Mouse (Mus musculus) MEL (cell line): ENCODE results near the gene Etfdh. TPM values are rescaled to one million over a fixed set of nuclear protein-coding genes. Genes with fewer than 3 reads are reported as not detected.

ENCODE experiments used
- DNase-seq: peaks from one replicate; pipeline ENCODE4 v3.0.0; 2011; ENCODE audit warnings: low read depth, low spot score
- H3K27ac ChIP-seq: 2 replicates; pipeline ENCODE4 v1.5.1; 2012; ENCODE audit warnings: low read depth, mild to moderate bottlenecking, control low read depth, low read length, moderate library complexity; ENCODE audit not compliant: control insufficient read depth
- H3K27me3 ChIP-seq, 2 experiments: fragments of 150-350 bp in 1 of 2; sonication (generic) in 1 of 2; 2 replicates each; pipeline ENCODE4 v1.6.1; 2012; ENCODE audit warnings: low read length in 2 of 2, mild to moderate bottlenecking in 2 of 2, improper control_type of control experiment in 1 of 2, moderate library complexity in 1 of 2; ENCODE audit not compliant: insufficient read depth in 2 of 2, control insufficient read depth in 1 of 2
- H3K36me3 ChIP-seq, 2 experiments: 2 replicates each; pipeline ENCODE4 v1.6.1; 2012 to 2014; ENCODE audit warnings: low read length in 2 of 2, improper control_type of control experiment in 1 of 2, inconsistent platforms in 1 of 2, mild to moderate bottlenecking in 1 of 2; ENCODE audit not compliant: insufficient read depth in 2 of 2, control insufficient read depth in 1 of 2
- H3K4me1 ChIP-seq, 2 experiments: fragments of 150-350 bp in 1 of 2; sonication (generic) in 1 of 2; 2 replicates each; pipeline ENCODE4 v1.6.1; 2012; ENCODE audit warnings: low read length in 2 of 2, improper control_type of control experiment in 1 of 2, mild to moderate bottlenecking in 1 of 2; ENCODE audit not compliant: insufficient read depth in 2 of 2, control insufficient read depth in 1 of 2
- H3K4me3 ChIP-seq, 2 experiments: fragments of 150-350 bp in 1 of 2; sonication (generic) in 1 of 2; 2 replicates each; pipeline ENCODE4 v1.5.1; 2012; ENCODE audit warnings: low read depth in 2 of 2, low read length in 2 of 2, mild to moderate bottlenecking in 2 of 2, moderate library complexity in 2 of 2, control low read depth in 1 of 2, improper control_type of control experiment in 1 of 2; ENCODE audit not compliant: control insufficient read depth in 1 of 2, insufficient read depth in 1 of 2
- H3K79me2 ChIP-seq: 2 replicates; pipeline ENCODE4 v1.6.1; 2012; ENCODE audit warnings: mild to moderate bottlenecking, low read length, moderate library complexity; ENCODE audit not compliant: control insufficient read depth, poor library complexity, insufficient read depth
- H3K9ac ChIP-seq: 2 replicates; pipeline ENCODE4 v1.6.1; 2012; ENCODE audit warnings: low read depth, mild to moderate bottlenecking, control low read depth, low read length, moderate library complexity; ENCODE audit not compliant: control insufficient read depth, poor library complexity, severe bottlenecking
- H3K9me3 ChIP-seq: fragments of 150-350 bp; sonication (generic); replicated peaks from 2 replicates; pipeline ENCODE4 v1.6.1; 2012; ENCODE audit warnings: mild to moderate bottlenecking, low read length, improper control_type of control experiment, moderate library complexity; ENCODE audit not compliant: insufficient read depth
- BHLHE40 ChIP-seq: IDR thresholded peaks from 2 replicates; pipeline ENCODE4 v1.6.1; 2012; ENCODE audit warnings: low read depth, mild to moderate bottlenecking, inconsistent platforms, low read length, improper control_type of control experiment, borderline replicate concordance
- CHD2 ChIP-seq: IDR thresholded peaks from 2 replicates; pipeline ENCODE4 v1.6.1; 2011; ENCODE audit warnings: low read length, improper control_type of control experiment
- CTCF ChIP-seq, 3 experiments: IDR thresholded peaks in 2 of 3; conservative IDR thresholded peaks in 1 of 3; 2 replicates each; pipeline ENCODE4 v1.5.1; 2011 to 2012; ENCODE audit warnings: low read length in 3 of 3, low read depth in 2 of 3, mild to moderate bottlenecking in 2 of 3, improper control_type of control experiment in 1 of 3, inconsistent platforms in 1 of 3, mixed read lengths in 1 of 3, moderate library complexity in 1 of 3; ENCODE audit not compliant: control insufficient read depth in 1 of 3, insufficient read depth in 1 of 3, poor library complexity in 1 of 3, severe bottlenecking in 1 of 3
- ELF1 ChIP-seq: IDR thresholded peaks from 2 replicates; pipeline ENCODE4 v1.6.1; 2014; ENCODE audit warnings: low read depth, mild to moderate bottlenecking, inconsistent platforms, low read length, improper control_type of control experiment, moderate library complexity
- ETS1 ChIP-seq: IDR thresholded peaks from 2 replicates; pipeline ENCODE4 v1.6.1; 2012; ENCODE audit warnings: low read depth, mild to moderate bottlenecking, inconsistent platforms, low read length, improper control_type of control experiment, moderate library complexity
- GABPA ChIP-seq: IDR thresholded peaks from 2 replicates; pipeline ENCODE4 v1.6.1; 2012; ENCODE audit warnings: low read depth, mild to moderate bottlenecking, inconsistent platforms, low read length, improper control_type of control experiment, moderate library complexity
- GATA1 ChIP-seq: IDR thresholded peaks from 2 replicates; pipeline ENCODE4 v1.6.1; 2011; ENCODE audit warnings: low read depth, low read length, improper control_type of control experiment
- HCFC1 ChIP-seq: IDR thresholded peaks from 2 replicates; pipeline ENCODE4 v1.6.1; 2012; ENCODE audit warnings: low read depth, mild to moderate bottlenecking, inconsistent platforms, low read length, improper control_type of control experiment, moderate library complexity
- MAZ ChIP-seq: IDR thresholded peaks from 2 replicates; pipeline ENCODE4 v1.6.1; 2012; ENCODE audit warnings: low read depth, mild to moderate bottlenecking, inconsistent platforms, low read length, improper control_type of control experiment
- MYC ChIP-seq: IDR thresholded peaks from 2 replicates; pipeline ENCODE4 v1.6.1; 2011; ENCODE audit warnings: low read depth, mild to moderate bottlenecking, low read length, improper control_type of control experiment, moderate library complexity
- NRF1 ChIP-seq: IDR thresholded peaks from 2 replicates; pipeline ENCODE4 v1.6.1; 2014; ENCODE audit warnings: low read depth, mild to moderate bottlenecking, inconsistent platforms, low read length, improper control_type of control experiment, moderate library complexity; ENCODE audit not compliant: poor library complexity, insufficient read depth, severe bottlenecking
- POLR2AphosphoS2 ChIP-seq: IDR thresholded peaks from 2 replicates; pipeline ENCODE4 v1.6.1; 2011; ENCODE audit warnings: low read length, improper control_type of control experiment
- POLR2AphosphoS5 ChIP-seq: IDR thresholded peaks from 2 replicates; pipeline ENCODE4 v1.6.1; 2012; ENCODE audit warnings: low read depth, borderline replicate concordance, mild to moderate bottlenecking, inconsistent platforms, low read length, moderate library complexity, mixed read lengths
- RAD21 ChIP-seq: IDR thresholded peaks from 2 replicates; pipeline ENCODE4 v1.6.1; 2011; ENCODE audit warnings: mild to moderate bottlenecking, low read depth, low read length, improper control_type of control experiment
- RCOR1 ChIP-seq: IDR thresholded peaks from 2 replicates; pipeline ENCODE4 v1.6.1; 2012; ENCODE audit warnings: low read depth, mild to moderate bottlenecking, inconsistent platforms, low read length, improper control_type of control experiment
- SIN3A ChIP-seq: IDR thresholded peaks from 2 replicates; pipeline ENCODE4 v1.6.1; 2012; ENCODE audit warnings: low read length, improper control_type of control experiment, inconsistent platforms
- TBP ChIP-seq: IDR thresholded peaks from 2 replicates; pipeline ENCODE4 v1.8.0; 2011; ENCODE audit warnings: low read depth, low read length, improper control_type of control experiment
- USF1 ChIP-seq: IDR thresholded peaks from 2 replicates; pipeline ENCODE4 v1.6.1; 2014; ENCODE audit warnings: low read depth, mild to moderate bottlenecking, inconsistent platforms, low read length, improper control_type of control experiment, moderate library complexity
- ZKSCAN1 ChIP-seq: IDR thresholded peaks from 2 replicates; pipeline ENCODE4 v1.6.1; 2012; ENCODE audit warnings: low read depth, mild to moderate bottlenecking, inconsistent platforms, low read length, improper control_type of control experiment, moderate library complexity
- ZNF384 ChIP-seq: IDR thresholded peaks from 2 replicates; pipeline ENCODE4 v1.6.1; 2012; ENCODE audit warnings: low read depth, mild to moderate bottlenecking, inconsistent platforms, low read length, improper control_type of control experiment
- polyA plus RNA-seq, 2 experiments: library from polyadenylated mRNA; stranded (reverse) in 1 of 2; unstranded in 1 of 2; fragments of >175 nt in 1 of 2; fragments of >200 nt in 1 of 2; gene quantifications; 2 replicates each; pipeline versions ENCODE4 v1.2.1 to v1.2.4; 2012; ENCODE audit warnings: low replicate concordance in 2 of 2, low read depth in 1 of 2; ENCODE audit not compliant: insufficient read length in 2 of 2, insufficient read depth in 1 of 2, missing spikeins in 1 of 2
- total RNA-seq: library from RNA; depleted of rRNA; stranded (reverse); fragments of 300-350 nt; gene quantifications from 2 replicates; pipeline ENCODE4 v1.2.3, GENCODE M21; 2012

The Etfdh gene
- total and polyA plus RNA-seq, 3 experiments = 37.6 to 47.7 TPM; not detected in 1

DNA sequence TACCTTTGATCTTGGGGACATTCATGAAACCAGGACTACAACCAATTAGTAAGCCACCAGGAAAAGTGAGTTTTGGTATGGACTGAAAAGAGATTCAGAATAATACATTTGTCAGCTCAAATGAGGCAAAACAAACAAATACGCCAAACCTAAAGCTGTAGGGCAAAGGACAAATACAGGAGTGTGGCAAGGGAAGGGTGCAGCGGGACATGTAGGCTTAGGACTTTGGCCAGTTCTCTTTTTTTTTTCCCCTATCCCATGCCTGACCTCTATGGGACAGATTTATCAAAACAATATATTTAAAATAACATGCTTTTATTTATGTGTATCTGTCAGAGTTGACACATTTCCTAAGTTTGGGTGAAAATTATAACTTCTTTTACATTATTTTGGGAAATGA, 19.4 kb downstream of the Etfdh start:
- H3K27ac ChIP-seq = no peak overlapping the region
- H3K4me1 ChIP-seq = no peaks in the 10 kb centered on the region
- H3K9me3 ChIP-seq = no peaks in the 10 kb centered on the region
- no peaks in the 10 kb centered on the region for H3K79me2 ChIP-seq
- peaks cover 0 to 12% of the 10 kb centered on the region in 2 experiments; a peak in 2 of 4 replicates for H3K36me3 ChIP-seq
- DNase-seq = no peak
- no peak overlapping the region for H3K4me3 ChIP-seq
- H3K9ac ChIP-seq = no peak overlapping the region
- no peaks in the 10 kb centered on the region for H3K27me3 ChIP-seq
- TF ChIP-seq MAZ = no peak
- TF ChIP-seq RAD21 = no peak
- no peak for TF ChIP-seq CTCF (IDR thresholded peaks at IDR 0.05 in 2 of 3, conservative IDR thresholded peaks at IDR 0.05 in 1 of 3; ENCODE audit: control insufficient read depth in 1 of 3, insufficient read depth in 1 of 3, low read depth in 2 of 3, low read length in 3 of 3, poor library complexity in 1 of 3, severe bottlenecking in 1 of 3)
- TF ChIP-seq ELF1 = no peak
- no peak for TF ChIP-seq ZNF384
- TF ChIP-seq ZKSCAN1 = no peak
- no peak for TF ChIP-seq POLR2AphosphoS2
- TF ChIP-seq RCOR1 = no peak
- TF ChIP-seq SIN3A = no peak
- TF ChIP-seq CHD2 = no peak
- no peak for TF ChIP-seq ETS1
- no peak for TF ChIP-seq USF1

DNA sequence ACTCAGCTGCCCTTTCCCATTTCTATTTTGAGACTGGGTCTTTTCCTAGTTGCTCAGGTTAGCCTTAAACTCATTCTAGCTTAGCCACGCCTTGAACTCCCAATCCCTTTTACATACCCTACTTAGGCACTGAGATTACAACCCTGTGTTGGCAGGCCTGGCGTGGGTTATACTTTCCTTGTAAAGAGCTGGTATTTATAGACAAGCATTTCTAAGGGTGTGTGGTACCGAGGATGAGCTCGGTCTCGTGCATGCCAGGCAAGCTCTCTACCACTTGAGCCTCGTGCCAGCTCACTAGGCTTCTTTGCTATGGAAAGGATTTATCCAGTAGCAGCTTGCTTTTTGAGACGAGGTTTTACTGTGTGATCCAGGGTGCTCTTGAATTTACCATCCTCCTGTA, 33.8 kb downstream of the Etfdh start:
- no peak for DNase-seq
- H3K9ac ChIP-seq = no peak overlapping the region
- H3K4me3 ChIP-seq = no peak overlapping the region
- peaks cover 0 to 9% of the 10 kb centered on the region in 2 experiments; a peak in 2 of 4 replicates for H3K4me1 ChIP-seq
- H3K36me3 ChIP-seq = peaks cover 24 to 54% of the 10 kb centered on the region in 2 experiments
- H3K79me2 ChIP-seq = peaks cover 55% of the 10 kb centered on the region
- H3K9me3 ChIP-seq = no peaks in the 10 kb centered on the region
- H3K27ac ChIP-seq = no peak overlapping the region
- TF ChIP-seq POLR2AphosphoS2 (no peak), GATA1 (no peak), NRF1 (no peak), BHLHE40 (no peak), CHD2 (no peak), HCFC1 (no peak), USF1 (no peak), RAD21 (no peak), RCOR1 (no peak), MYC (no peak), TBP (no peak), GABPA (no peak), POLR2AphosphoS5 (no peak)
- no peaks in the 10 kb centered on the region for H3K27me3 ChIP-seq
